Mouse (Mus musculus) cerebellum, postnatal 36 days (tissue): ENCODE measurements around the gene Jsrp1.

Source experiments
- DNase-seq, 2 experiments: peaks; one replicate each; pipeline ENCODE4 v3.0.0; 2021 to 2022; ENCODE audit warnings: mixed read lengths in 2 of 2

Jsrp1 gene

GRCm38 (mm10) chr10:80808985-80809632, 4.2 kb downstream of the Jsrp1 start:
- no peak for DNase-seq

DNA sequence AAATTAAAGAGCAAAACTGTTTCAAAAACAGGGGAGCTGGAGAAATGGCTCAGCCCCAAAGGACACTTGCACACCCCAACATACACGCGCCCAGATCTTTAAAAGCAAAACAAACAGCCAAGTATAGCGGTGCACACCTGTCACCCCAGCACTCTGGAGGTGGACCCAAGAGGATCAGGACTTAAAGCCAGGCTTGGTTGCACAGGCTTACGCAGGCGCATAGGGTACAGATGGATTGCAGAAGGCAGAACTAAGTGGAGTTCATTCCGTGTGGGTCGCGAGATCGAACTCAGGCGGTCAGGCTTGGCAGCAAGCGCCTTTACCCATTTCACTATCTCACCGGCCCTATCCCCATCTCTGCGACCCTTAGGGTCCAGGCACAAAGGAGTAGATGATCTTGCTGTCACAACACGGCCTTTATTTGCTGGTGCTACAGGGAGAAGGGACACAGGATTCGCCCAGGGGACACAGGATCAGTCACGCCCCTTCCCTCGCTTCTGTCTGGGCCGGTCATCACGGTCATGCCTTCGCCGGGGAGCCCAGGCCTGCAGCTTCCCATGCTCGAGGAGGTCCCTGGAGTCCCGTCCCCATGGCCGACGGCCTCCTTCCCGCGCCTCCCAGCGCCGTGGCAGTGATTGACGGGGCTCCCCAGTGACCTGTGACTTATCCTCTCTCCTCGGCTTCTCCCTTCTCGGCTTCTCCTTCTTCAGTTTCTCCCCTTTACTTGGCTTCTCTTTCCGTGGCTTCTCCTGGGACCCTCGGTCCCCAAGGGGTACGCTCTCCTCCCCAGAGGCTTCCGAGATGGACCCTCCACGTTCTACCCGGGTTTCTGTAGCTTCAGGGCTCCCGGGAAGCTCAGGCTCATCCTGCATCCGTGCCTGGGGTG, 5.0 kb downstream of the Jsrp1 start:
- no peak for DNase-seq

DNA sequence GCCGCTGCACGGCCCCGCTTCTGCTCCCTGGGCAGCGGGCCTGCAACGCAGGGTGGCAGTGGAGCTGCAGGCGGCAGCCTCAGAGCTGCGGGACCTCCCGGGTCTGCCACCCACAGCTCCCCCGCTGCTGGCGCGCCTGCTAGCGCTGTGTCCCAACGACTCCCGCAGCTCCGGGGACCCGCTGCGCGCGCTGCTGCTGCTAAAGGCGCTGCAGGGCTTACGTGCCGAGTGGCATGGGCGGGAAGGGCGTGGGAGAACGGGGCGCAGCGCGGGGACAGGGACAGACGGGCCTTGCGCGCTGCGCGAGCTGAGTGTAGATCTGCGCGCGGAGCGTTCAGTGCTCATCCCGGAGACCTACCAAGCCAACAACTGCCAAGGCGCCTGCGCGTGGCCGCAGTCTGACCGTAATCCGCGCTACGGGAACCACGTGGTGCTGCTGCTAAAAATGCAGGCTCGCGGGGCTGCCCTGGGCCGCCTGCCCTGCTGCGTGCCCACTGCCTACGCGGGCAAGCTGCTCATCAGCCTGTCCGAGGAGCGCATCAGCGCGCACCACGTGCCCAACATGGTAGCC, 6.2 kb downstream of the Jsrp1 start:
- peak; percentile 87 to 90 for DNase-seq

DNA sequence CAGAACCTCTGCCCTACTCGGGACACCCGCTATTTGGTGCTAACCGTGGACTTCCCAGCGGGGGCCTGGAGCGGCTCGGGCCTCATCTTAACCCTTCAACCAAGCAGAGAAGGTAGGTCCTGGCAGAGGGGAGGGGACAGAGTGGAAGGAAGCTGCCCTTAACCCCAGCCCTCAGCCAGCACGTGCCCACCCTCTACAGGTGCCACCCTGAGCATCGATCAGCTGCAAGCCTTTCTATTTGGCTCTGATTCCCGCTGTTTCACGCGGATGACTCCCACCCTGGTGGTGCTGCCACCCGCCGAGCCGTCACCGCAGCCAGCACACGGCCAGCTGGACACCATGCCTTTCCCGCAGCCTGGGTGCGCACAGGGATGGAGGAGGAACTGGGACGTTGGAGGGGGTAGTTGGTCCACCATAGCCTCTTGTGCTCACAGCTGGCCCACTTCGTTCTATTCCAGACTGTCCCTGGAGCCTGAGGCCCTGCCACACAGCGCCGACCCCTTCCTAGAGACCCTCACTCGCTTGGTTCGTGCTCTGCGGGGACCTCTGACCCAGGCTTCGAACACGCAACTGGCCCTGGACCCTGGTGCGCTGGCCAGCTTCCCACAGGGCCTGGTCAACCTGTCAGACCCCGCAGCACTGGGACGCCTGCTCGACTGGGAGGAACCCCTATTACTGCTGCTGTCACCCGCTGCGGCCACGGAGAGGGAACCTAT, 6.8 kb downstream of the Jsrp1 start:
- peak in 1 of 2 experiments; percentile 38 for DNase-seq

GRCm38 (mm10) chr10:80805925-80806324, 7.4 kb downstream of the Jsrp1 start:
- DNase-seq, result peak; percentile 89 to 90

GRCm38 (mm10) chr10:80805322-80805721, 8.0 kb downstream of the Jsrp1 start:
- DNase-seq, result no peak

DNA sequence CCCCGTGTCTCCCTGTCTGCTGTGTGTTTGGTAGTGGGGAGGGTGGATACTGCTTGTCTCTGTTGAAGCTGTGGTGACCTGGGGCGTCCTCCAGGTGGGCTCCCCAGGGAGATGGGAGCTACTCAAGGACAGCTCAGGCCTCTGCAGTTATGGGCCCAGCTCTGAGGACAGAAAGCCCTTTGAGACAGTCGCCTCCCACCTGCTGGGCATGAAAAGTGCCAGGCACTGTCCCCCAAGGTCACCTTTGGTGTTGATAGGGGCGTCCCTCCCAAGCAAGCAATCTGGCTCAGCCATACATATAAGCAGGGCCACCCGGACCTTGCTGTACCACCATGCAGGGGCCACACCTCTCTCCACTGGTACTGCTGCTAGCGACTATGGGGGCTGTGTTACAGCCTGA, 8.4 kb downstream of the Jsrp1 start, which contains the start of gene Amh:
Amh (plus strand) TSS at position 328 of the 400 bp plus-strand sequence.
- DNase-seq, result no peak

- DNase-seq, result no peak
Observed at GRCm38 (mm10) chr10:80804340-80804739, 9.0 kb downstream of the Jsrp1 start.

- no peak for DNase-seq
Observed at GRCm38 (mm10) chr10:80802996-80803395, 10.3 kb downstream of the Jsrp1 start.

- peak in 1 of 2 experiments; percentile 13 for DNase-seq
Observed at GRCm38 (mm10) chr10:80802204-80802912, 10.9 kb downstream of the Jsrp1 start.

- DNase-seq, result no peak
Observed at GRCm38 (mm10) chr10:80799070-80799566, 14.2 kb downstream of the Jsrp1 start.

DNA sequence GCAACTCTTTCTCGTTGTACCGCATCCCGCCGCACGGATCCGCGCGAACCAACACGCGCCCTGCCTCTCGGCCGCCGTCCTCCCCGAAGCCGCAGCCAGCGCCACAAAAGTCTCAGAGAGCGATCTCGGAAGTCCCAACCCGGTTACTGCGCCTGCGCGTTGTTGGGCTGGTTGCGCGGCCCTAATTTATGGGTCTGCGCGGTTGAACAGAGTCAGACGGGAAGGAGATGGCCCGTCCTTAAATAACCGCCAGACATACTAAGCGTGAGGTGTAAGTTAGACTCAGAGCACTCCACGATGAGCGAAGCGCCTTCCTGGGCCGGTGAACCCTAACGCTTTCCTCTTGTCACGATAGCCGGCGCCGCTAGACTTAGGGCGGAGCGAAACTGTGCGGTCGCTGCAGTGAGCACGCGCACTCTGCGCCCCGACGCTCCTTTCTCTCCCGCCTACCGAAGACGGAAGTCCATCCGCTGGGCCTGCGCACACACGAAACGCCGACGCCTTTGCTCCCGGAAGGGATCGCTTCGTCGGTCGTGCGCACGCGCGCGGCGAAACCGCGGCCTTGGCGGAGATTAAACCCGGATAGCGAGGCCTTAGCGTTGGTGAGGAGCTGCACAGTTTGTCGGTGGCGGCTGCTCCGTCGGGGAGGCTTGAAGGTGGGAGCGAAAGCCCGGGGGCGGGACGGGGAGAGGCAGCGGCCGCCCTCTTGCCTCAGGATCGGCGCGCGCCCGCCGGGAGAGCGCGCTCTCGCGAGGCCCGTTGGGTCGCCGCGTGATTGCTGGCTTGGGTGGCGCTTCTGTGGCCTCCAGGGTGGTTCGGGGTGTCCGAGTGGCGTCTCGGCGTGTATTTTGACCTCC, 14.9 kb downstream of the Jsrp1 start, which contains the start of the genes Sf3a2 and Plekhj1:
Sf3a2 (plus strand) TSS at position 49 of the 857 bp plus-strand sequence.
Plekhj1 (minus strand) TSS at position 477 of the 857 bp plus-strand sequence.
- peak; percentile 96 to 99 for DNase-seq

GRCm38 (mm10) chr10:80797186-80798149, 15.8 kb downstream of the Jsrp1 start:
- DNase-seq, result peak in 1 of 2 experiments; percentile 8

DNA sequence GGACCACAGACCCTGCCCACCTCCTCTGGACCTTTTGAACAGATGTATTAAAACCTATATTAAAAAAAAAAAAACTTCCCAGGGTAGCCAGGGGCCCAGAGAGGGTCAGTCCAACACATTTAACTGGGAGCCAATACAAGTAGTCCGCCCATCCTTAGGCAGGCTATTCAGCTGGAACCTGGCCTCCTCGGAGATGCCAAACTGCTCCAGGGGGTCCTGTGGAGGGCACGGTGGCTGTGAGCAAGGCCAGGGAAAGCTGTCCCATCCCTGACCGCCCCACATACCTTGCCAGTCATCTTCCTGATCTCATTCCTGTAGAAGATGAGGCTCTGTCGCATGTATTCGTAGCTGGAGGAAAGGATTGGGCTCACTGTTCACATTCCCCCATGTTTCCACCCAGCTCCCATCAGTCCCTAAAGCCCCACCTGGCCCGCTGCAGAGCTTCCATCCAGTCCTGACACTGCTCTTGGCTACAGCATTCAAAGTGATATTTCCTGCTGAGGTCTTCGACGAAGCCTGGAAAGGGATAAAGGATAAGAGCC, 16.9 kb downstream of the Jsrp1 start:
- DNase-seq, result no peak

GRCm38 (mm10) chr10:80794750-80795149, 18.5 kb downstream of the Jsrp1 start:
- no peak for DNase-seq

DNA sequence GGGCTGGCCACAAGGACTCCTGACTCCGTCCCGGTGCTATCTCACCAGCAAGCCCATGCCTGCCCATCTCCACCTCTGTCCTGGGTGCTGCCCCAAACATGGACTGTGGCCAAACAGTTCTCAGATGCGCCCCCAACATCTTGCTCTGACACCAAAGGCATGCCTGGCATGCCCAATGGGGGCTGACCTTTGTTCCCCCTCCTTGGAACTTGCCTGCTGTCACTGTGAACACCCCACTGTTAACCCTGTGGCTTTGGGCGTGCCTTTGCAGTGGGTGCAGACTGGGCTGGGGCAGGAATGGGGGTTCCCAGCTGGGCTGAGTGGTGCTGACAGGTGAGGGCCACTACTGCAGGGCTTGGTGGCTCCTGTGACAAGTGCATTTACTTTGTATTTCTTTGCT, 19.5 kb downstream of the Jsrp1 start:
- no peak for DNase-seq

DNA sequence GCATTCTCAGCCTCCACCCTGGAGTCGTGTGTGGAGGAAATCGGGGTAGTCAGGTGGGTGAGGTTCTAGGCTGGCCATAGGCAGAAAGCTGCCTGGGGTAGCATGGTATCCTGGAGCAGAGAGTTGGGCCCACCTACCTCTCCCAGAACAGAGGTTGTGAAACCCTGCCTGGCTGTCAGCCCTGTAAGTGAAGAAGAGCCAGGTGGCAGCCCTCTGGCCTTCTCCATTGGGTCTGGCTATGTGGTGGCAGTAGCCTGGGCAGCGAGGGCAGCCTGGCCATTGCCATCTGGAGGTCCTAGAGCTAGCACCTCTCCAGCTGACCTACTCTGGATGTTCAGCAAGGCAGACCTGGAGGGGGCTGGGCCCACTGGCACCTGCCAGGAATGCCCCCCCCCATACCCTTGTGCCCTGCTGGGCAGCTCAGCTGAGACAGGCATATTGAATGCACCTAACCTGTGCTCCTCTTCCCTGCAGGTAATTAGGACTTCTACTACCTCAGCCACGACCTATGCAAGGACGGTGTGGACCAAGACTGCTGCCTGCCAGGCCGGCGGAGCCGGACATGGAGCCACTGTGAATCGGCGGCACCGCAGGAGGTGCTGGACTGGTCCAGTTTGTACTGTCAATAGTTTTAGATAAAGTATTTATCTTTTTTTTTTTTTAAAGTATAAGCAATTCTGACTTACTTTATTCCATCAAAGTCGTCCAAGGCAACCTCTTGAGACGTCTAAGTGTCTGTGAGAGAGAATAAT, 20.1 kb downstream of the Jsrp1 start:
- peak; percentile 65 to 66 for DNase-seq
